Mouse (Mus musculus) yolk sac, embryonic 10.5 days (tissue): ENCODE measurements at regions not wholly inside any gene's neighbourhood (a gene's known extent, or its start where the extent isn't known, plus 50 kb on each side); places are given as distances from the start of the nearest gene placed in this dataset.
"Not testable (repeated sequence)": the region's sequence is repeated elsewhere in the genome, so short reads cannot be mapped to it uniquely, and the experiment has no call there.

ENCODE experiments used
- DNase-seq: peaks from one replicate; pipeline ENCODE4 v3.0.0-alpha.2; 2017; ENCODE audit warnings: low spot score

- peak; percentile 9 for DNase-seq
Observed at GRCm38 (mm10) chr15:93094202-93095135, 180.5 kb downstream of the Gxylt1 start.

GRCm38 (mm10) chr15:93091396-93091795, 183.6 kb downstream of the Gxylt1 start:
- DNase-seq, result no peak

GRCm38 (mm10) chr15:93089347-93089746, 185.6 kb downstream of the Gxylt1 start:
- no peak for DNase-seq

- DNase-seq, result no peak
Observed at GRCm38 (mm10) chr15:93084967-93085617, 189.9 kb downstream of the Gxylt1 start.

- DNase-seq, result no peak
Observed at GRCm38 (mm10) chr15:93074070-93074469, 200.9 kb downstream of the Gxylt1 start.

- DNase-seq, result peak; percentile 12
Observed at GRCm38 (mm10) chr15:93062213-93063131, 212.5 kb downstream of the Gxylt1 start.

- DNase-seq, result no peak
Observed at GRCm38 (mm10) chr15:93053471-93053870, 221.5 kb downstream of the Gxylt1 start.

GRCm38 (mm10) chr15:93027185-93027584, 247.8 kb downstream of the Gxylt1 start:
- DNase-seq, result no peak

GRCm38 (mm10) chr15:93026456-93027078, 248.4 kb downstream of the Gxylt1 start:
- DNase-seq, result no peak

GRCm38 (mm10) chr15:93025791-93026190, 249.2 kb downstream of the Gxylt1 start:
- no peak for DNase-seq

- no peak for DNase-seq
Observed at GRCm38 (mm10) chr15:93024171-93024570, 250.8 kb downstream of the Gxylt1 start.

GRCm38 (mm10) chr15:93011166-93011565, 263.8 kb downstream of the Gxylt1 start:
- no peak for DNase-seq

GRCm38 (mm10) chr15:93010629-93011028, 264.4 kb downstream of the Gxylt1 start:
- DNase-seq, result no peak

GRCm38 (mm10) chr15:93005751-93006231, 269.2 kb downstream of the Gxylt1 start:
- peak; percentile 15 for DNase-seq

- not testable (repeated sequence) for DNase-seq
Observed at GRCm38 (mm10) chr15:93005186-93005585, 269.8 kb downstream of the Gxylt1 start.

GRCm38 (mm10) chr15:93004551-93004950, 270.4 kb downstream of the Gxylt1 start:
- DNase-seq, result no peak

GRCm38 (mm10) chr15:93003233-93003632, 271.7 kb downstream of the Gxylt1 start:
- no peak for DNase-seq

- no peak for DNase-seq
Observed at GRCm38 (mm10) chr15:93002002-93002904, 272.7 kb downstream of the Gxylt1 start.

- DNase-seq, result peak; percentile 15
Observed at GRCm38 (mm10) chr15:93001346-93002001, 273.5 kb downstream of the Gxylt1 start.

- no peak for DNase-seq
Observed at GRCm38 (mm10) chr15:93000121-93000520, 274.9 kb downstream of the Gxylt1 start.
